Mouse (Mus musculus) MEL (cell line): ENCODE measurements around the gene Ssr2. TPM values are rescaled to one million over a fixed set of nuclear protein-coding genes. Genes with fewer than 3 reads are reported as not detected.
A peak's percentile ranks its signal among the peaks of the same experiment; 100 is the strongest.

Experiments
- DNase-seq: peaks from one replicate; pipeline ENCODE4 v3.0.0; 2011; ENCODE audit warnings: low read depth, low spot score
- H3K27ac ChIP-seq: 2 replicates; pipeline ENCODE4 v1.5.1; 2012; ENCODE audit warnings: low read depth, mild to moderate bottlenecking, control low read depth, low read length, moderate library complexity; ENCODE audit not compliant: control insufficient read depth
- H3K27me3 ChIP-seq, 2 experiments: fragments of 150-350 bp in 1 of 2; sonication (generic) in 1 of 2; 2 replicates each; pipeline ENCODE4 v1.6.1; 2012; ENCODE audit warnings: low read length in 2 of 2, mild to moderate bottlenecking in 2 of 2, improper control_type of control experiment in 1 of 2, moderate library complexity in 1 of 2; ENCODE audit not compliant: insufficient read depth in 2 of 2, control insufficient read depth in 1 of 2
- H3K36me3 ChIP-seq, 2 experiments: 2 replicates each; pipeline ENCODE4 v1.6.1; 2012 to 2014; ENCODE audit warnings: low read length in 2 of 2, improper control_type of control experiment in 1 of 2, inconsistent platforms in 1 of 2, mild to moderate bottlenecking in 1 of 2; ENCODE audit not compliant: insufficient read depth in 2 of 2, control insufficient read depth in 1 of 2
- H3K4me1 ChIP-seq, 2 experiments: fragments of 150-350 bp in 1 of 2; sonication (generic) in 1 of 2; 2 replicates each; pipeline ENCODE4 v1.6.1; 2012; ENCODE audit warnings: low read length in 2 of 2, improper control_type of control experiment in 1 of 2, mild to moderate bottlenecking in 1 of 2; ENCODE audit not compliant: insufficient read depth in 2 of 2, control insufficient read depth in 1 of 2
- H3K4me3 ChIP-seq, 2 experiments: fragments of 150-350 bp in 1 of 2; sonication (generic) in 1 of 2; 2 replicates each; pipeline ENCODE4 v1.5.1; 2012; ENCODE audit warnings: low read depth in 2 of 2, low read length in 2 of 2, mild to moderate bottlenecking in 2 of 2, moderate library complexity in 2 of 2, control low read depth in 1 of 2, improper control_type of control experiment in 1 of 2; ENCODE audit not compliant: control insufficient read depth in 1 of 2, insufficient read depth in 1 of 2
- H3K79me2 ChIP-seq: 2 replicates; pipeline ENCODE4 v1.6.1; 2012; ENCODE audit warnings: mild to moderate bottlenecking, low read length, moderate library complexity; ENCODE audit not compliant: control insufficient read depth, poor library complexity, insufficient read depth
- H3K9ac ChIP-seq: 2 replicates; pipeline ENCODE4 v1.6.1; 2012; ENCODE audit warnings: low read depth, mild to moderate bottlenecking, control low read depth, low read length, moderate library complexity; ENCODE audit not compliant: control insufficient read depth, poor library complexity, severe bottlenecking
- H3K9me3 ChIP-seq: fragments of 150-350 bp; sonication (generic); replicated peaks from 2 replicates; pipeline ENCODE4 v1.6.1; 2012; ENCODE audit warnings: mild to moderate bottlenecking, low read length, improper control_type of control experiment, moderate library complexity; ENCODE audit not compliant: insufficient read depth
- BHLHE40 ChIP-seq: IDR thresholded peaks from 2 replicates; pipeline ENCODE4 v1.6.1; 2012; ENCODE audit warnings: low read depth, mild to moderate bottlenecking, inconsistent platforms, low read length, improper control_type of control experiment, borderline replicate concordance
- CHD1 ChIP-seq: IDR thresholded peaks from 2 replicates; pipeline ENCODE4 v1.6.1; 2012; ENCODE audit warnings: low read depth, mild to moderate bottlenecking, inconsistent platforms, low read length, improper control_type of control experiment
- CHD2 ChIP-seq: IDR thresholded peaks from 2 replicates; pipeline ENCODE4 v1.6.1; 2011; ENCODE audit warnings: low read length, improper control_type of control experiment
- CTCF ChIP-seq, 3 experiments: IDR thresholded peaks in 2 of 3; conservative IDR thresholded peaks in 1 of 3; 2 replicates each; pipeline ENCODE4 v1.5.1; 2011 to 2012; ENCODE audit warnings: low read length in 3 of 3, low read depth in 2 of 3, mild to moderate bottlenecking in 2 of 3, improper control_type of control experiment in 1 of 3, inconsistent platforms in 1 of 3, mixed read lengths in 1 of 3, moderate library complexity in 1 of 3; ENCODE audit not compliant: control insufficient read depth in 1 of 3, insufficient read depth in 1 of 3, poor library complexity in 1 of 3, severe bottlenecking in 1 of 3
- E2F4 ChIP-seq: IDR thresholded peaks from 2 replicates; pipeline ENCODE4 v1.6.1; 2011; ENCODE audit warnings: low read depth, low read length, improper control_type of control experiment, borderline replicate concordance
- ELF1 ChIP-seq: IDR thresholded peaks from 2 replicates; pipeline ENCODE4 v1.6.1; 2014; ENCODE audit warnings: low read depth, mild to moderate bottlenecking, inconsistent platforms, low read length, improper control_type of control experiment, moderate library complexity
- EP300 ChIP-seq, 2 experiments: IDR thresholded peaks; 2 replicates each; pipeline ENCODE4 v1.6.1; 2011; ENCODE audit warnings: improper control_type of control experiment in 2 of 2, low read length in 2 of 2, low read depth in 1 of 2, mild to moderate bottlenecking in 1 of 2
- ETS1 ChIP-seq: IDR thresholded peaks from 2 replicates; pipeline ENCODE4 v1.6.1; 2012; ENCODE audit warnings: low read depth, mild to moderate bottlenecking, inconsistent platforms, low read length, improper control_type of control experiment, moderate library complexity
- GABPA ChIP-seq: IDR thresholded peaks from 2 replicates; pipeline ENCODE4 v1.6.1; 2012; ENCODE audit warnings: low read depth, mild to moderate bottlenecking, inconsistent platforms, low read length, improper control_type of control experiment, moderate library complexity
- GATA1 ChIP-seq: IDR thresholded peaks from 2 replicates; pipeline ENCODE4 v1.6.1; 2011; ENCODE audit warnings: low read depth, low read length, improper control_type of control experiment
- HCFC1 ChIP-seq: IDR thresholded peaks from 2 replicates; pipeline ENCODE4 v1.6.1; 2012; ENCODE audit warnings: low read depth, mild to moderate bottlenecking, inconsistent platforms, low read length, improper control_type of control experiment, moderate library complexity
- JUND ChIP-seq: IDR thresholded peaks from 2 replicates; pipeline ENCODE4 v1.6.1; 2011; ENCODE audit warnings: low read depth, mild to moderate bottlenecking, improper control_type of control experiment, low read length
- KAT2A ChIP-seq: conservative IDR thresholded peaks from 2 replicates; pipeline ENCODE4 v1.6.1; 2012; ENCODE audit warnings: low read depth, low read length, improper control_type of control experiment, inconsistent platforms
- MAFK ChIP-seq: IDR thresholded peaks from 2 replicates; pipeline ENCODE4 v1.6.1; 2011; ENCODE audit warnings: low read depth, mild to moderate bottlenecking, low read length, improper control_type of control experiment, borderline replicate concordance
- MAX ChIP-seq: IDR thresholded peaks from 2 replicates; pipeline ENCODE4 v1.6.1; 2011; ENCODE audit warnings: low read length, improper control_type of control experiment
- MAZ ChIP-seq: IDR thresholded peaks from 2 replicates; pipeline ENCODE4 v1.6.1; 2012; ENCODE audit warnings: low read depth, mild to moderate bottlenecking, inconsistent platforms, low read length, improper control_type of control experiment
- MXI1 ChIP-seq: IDR thresholded peaks from 2 replicates; pipeline ENCODE4 v1.6.1; 2011; ENCODE audit warnings: mild to moderate bottlenecking, low read depth, low read length, improper control_type of control experiment
- MYB ChIP-seq: IDR thresholded peaks from 2 replicates; pipeline ENCODE4 v1.6.1; 2011; ENCODE audit warnings: mild to moderate bottlenecking, low read depth, low read length, improper control_type of control experiment
- MYC ChIP-seq: IDR thresholded peaks from 2 replicates; pipeline ENCODE4 v1.6.1; 2011; ENCODE audit warnings: low read depth, mild to moderate bottlenecking, low read length, improper control_type of control experiment, moderate library complexity
- NELFE ChIP-seq: IDR thresholded peaks from 2 replicates; pipeline ENCODE4 v1.6.1; 2011; ENCODE audit warnings: low read depth, low read length, improper control_type of control experiment
- POLR2A ChIP-seq, 2 experiments: IDR thresholded peaks; 2 replicates each; pipeline ENCODE4 v1.6.1; 2011 to 2012; ENCODE audit warnings: low read length in 2 of 2, mild to moderate bottlenecking in 2 of 2, control low read depth in 1 of 2, improper control_type of control experiment in 1 of 2, low read depth in 1 of 2, moderate library complexity in 1 of 2; ENCODE audit not compliant: control insufficient read depth in 1 of 2, insufficient read depth in 1 of 2, poor library complexity in 1 of 2
- POLR2AphosphoS2 ChIP-seq: IDR thresholded peaks from 2 replicates; pipeline ENCODE4 v1.6.1; 2011; ENCODE audit warnings: low read length, improper control_type of control experiment
- POLR2AphosphoS5 ChIP-seq: IDR thresholded peaks from 2 replicates; pipeline ENCODE4 v1.6.1; 2012; ENCODE audit warnings: low read depth, borderline replicate concordance, mild to moderate bottlenecking, inconsistent platforms, low read length, moderate library complexity, mixed read lengths
- RAD21 ChIP-seq: IDR thresholded peaks from 2 replicates; pipeline ENCODE4 v1.6.1; 2011; ENCODE audit warnings: mild to moderate bottlenecking, low read depth, low read length, improper control_type of control experiment
- RCOR1 ChIP-seq: IDR thresholded peaks from 2 replicates; pipeline ENCODE4 v1.6.1; 2012; ENCODE audit warnings: low read depth, mild to moderate bottlenecking, inconsistent platforms, low read length, improper control_type of control experiment
- SIN3A ChIP-seq: IDR thresholded peaks from 2 replicates; pipeline ENCODE4 v1.6.1; 2012; ENCODE audit warnings: low read length, improper control_type of control experiment, inconsistent platforms
- SMC3 ChIP-seq: IDR thresholded peaks from 2 replicates; pipeline ENCODE4 v1.6.1; 2011; ENCODE audit warnings: low read depth, low read length, improper control_type of control experiment
- TAL1 ChIP-seq: IDR thresholded peaks from 2 replicates; pipeline ENCODE4 v1.6.1; 2012; ENCODE audit warnings: mild to moderate bottlenecking, inconsistent platforms, low read length, moderate library complexity, mixed read lengths
- TBP ChIP-seq: IDR thresholded peaks from 2 replicates; pipeline ENCODE4 v1.8.0; 2011; ENCODE audit warnings: low read depth, low read length, improper control_type of control experiment
- TCF12 ChIP-seq: IDR thresholded peaks from 2 replicates; pipeline ENCODE4 v1.6.1; 2014; ENCODE audit warnings: low read depth, mild to moderate bottlenecking, inconsistent platforms, low read length, improper control_type of control experiment, moderate library complexity
- UBTF ChIP-seq: IDR thresholded peaks from 2 replicates; pipeline ENCODE4 v1.6.1; 2012; ENCODE audit warnings: low read depth, mild to moderate bottlenecking, inconsistent platforms, low read length, improper control_type of control experiment, moderate library complexity, borderline replicate concordance; ENCODE audit not compliant: insufficient read depth
- USF1 ChIP-seq: IDR thresholded peaks from 2 replicates; pipeline ENCODE4 v1.6.1; 2014; ENCODE audit warnings: low read depth, mild to moderate bottlenecking, inconsistent platforms, low read length, improper control_type of control experiment, moderate library complexity
- USF2 ChIP-seq, 2 experiments: IDR thresholded peaks; 2 replicates each; pipeline ENCODE4 v1.6.1; 2011 to 2012; ENCODE audit warnings: improper control_type of control experiment in 2 of 2, low read length in 2 of 2, borderline replicate concordance in 1 of 2, inconsistent platforms in 1 of 2, low read depth in 1 of 2, mild to moderate bottlenecking in 1 of 2; ENCODE audit not compliant: insufficient read depth in 1 of 2
- ZC3H11A ChIP-seq: IDR thresholded peaks from 2 replicates; pipeline ENCODE4 v1.6.1; 2012; ENCODE audit warnings: low read depth, mild to moderate bottlenecking, inconsistent platforms, low read length, improper control_type of control experiment
- ZKSCAN1 ChIP-seq: IDR thresholded peaks from 2 replicates; pipeline ENCODE4 v1.6.1; 2012; ENCODE audit warnings: low read depth, mild to moderate bottlenecking, inconsistent platforms, low read length, improper control_type of control experiment, moderate library complexity
- ZMIZ1 ChIP-seq: IDR thresholded peaks from 2 replicates; pipeline ENCODE4 v1.6.1; 2012; ENCODE audit warnings: low read depth, mild to moderate bottlenecking, inconsistent platforms, low read length, improper control_type of control experiment, moderate library complexity
- ZNF384 ChIP-seq: IDR thresholded peaks from 2 replicates; pipeline ENCODE4 v1.6.1; 2012; ENCODE audit warnings: low read depth, mild to moderate bottlenecking, inconsistent platforms, low read length, improper control_type of control experiment
- polyA plus RNA-seq, 2 experiments: library from polyadenylated mRNA; stranded (reverse) in 1 of 2; unstranded in 1 of 2; fragments of >175 nt in 1 of 2; fragments of >200 nt in 1 of 2; gene quantifications; 2 replicates each; pipeline versions ENCODE4 v1.2.1 to v1.2.4; 2012; ENCODE audit warnings: low replicate concordance in 2 of 2, low read depth in 1 of 2; ENCODE audit not compliant: insufficient read length in 2 of 2, insufficient read depth in 1 of 2, missing spikeins in 1 of 2
- total RNA-seq: library from RNA; depleted of rRNA; stranded (reverse); fragments of 300-350 nt; gene quantifications from 2 replicates; pipeline ENCODE4 v1.2.3, GENCODE M21; 2012

The Ssr2 gene
- total and polyA plus RNA-seq, 3 experiments: 176 to 706 (median 594) TPM

DNA sequence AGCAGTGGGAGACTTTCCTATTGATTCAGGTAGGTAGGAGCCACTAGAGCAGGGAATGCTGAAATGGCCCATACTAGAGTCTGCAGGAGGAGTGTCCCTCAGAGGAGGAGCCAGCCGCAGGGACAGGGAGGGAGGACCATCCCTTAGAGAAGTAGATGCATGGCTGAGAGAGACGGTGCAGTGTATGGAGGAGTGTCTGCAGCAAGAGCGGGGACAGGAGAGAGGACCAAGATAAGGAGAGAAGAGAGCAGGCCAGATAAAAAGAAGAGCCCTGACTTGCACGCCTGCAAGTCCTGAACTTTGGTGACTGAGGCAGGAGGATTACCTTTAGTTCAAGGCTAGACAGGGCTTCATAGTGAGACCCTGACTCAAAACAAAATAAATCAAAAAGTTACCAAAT is 51.4 kb downstream of the Ssr2 start:
- Histone ChIP-seq H3K9ac (peak overlapping the region; percentile 26), H3K27ac (peak overlapping the region; percentile 65), H3K36me3 (peaks cover 32 to 44% of the 10 kb centered on the region in 2 experiments)

DNA sequence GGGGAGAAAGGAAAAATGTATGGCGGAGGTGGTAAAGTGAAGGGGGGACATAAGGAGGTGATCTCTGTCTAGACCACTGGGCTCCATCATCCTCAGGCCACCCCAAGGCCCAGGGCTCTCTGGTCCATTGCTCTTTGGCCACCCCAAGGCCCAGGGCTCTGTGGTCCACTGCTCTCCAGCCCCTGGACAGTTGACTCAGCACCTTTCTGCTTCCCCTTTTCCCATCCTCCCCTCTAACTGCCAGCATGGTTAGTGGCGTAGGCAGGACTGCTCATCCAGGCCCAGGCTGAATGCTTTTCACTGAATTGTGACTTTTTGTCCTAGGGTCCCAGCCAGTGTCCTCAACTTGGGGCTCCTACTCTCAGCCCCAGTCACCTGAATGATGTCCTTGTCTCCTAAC is 51.9 kb downstream of the Ssr2 start:
- H3K27ac ChIP-seq: peak overlapping the region; percentile 65
- peaks cover 79% of the 10 kb centered on the region for H3K79me2 ChIP-seq
- H3K4me3 ChIP-seq: peak overlapping the region in 1 of 2 experiments; percentile 2; a peak in 1 of 4 replicates
- peak overlapping the region; percentile 21; the same call in 1 of the 2 replicates for H3K9ac ChIP-seq
- H3K4me1 ChIP-seq: peaks cover 35 to 47% of the 10 kb centered on the region in 2 experiments
- H3K27me3 ChIP-seq: no peaks in the 10 kb centered on the region
- peaks cover 37 to 44% of the 10 kb centered on the region in 2 experiments for H3K36me3 ChIP-seq
- peak; percentile 76 for DNase-seq
- no peak for TF ChIP-seq TAL1
- TF ChIP-seq MYB: peak; percentile 52; the same call in 1 of the 2 replicates
- TF ChIP-seq EP300 (IDR thresholded peaks at IDR 0.05; ENCODE audit: low read depth in 1 of 2, low read length in 2 of 2): peak; percentile 17 to 60; a peak in 2 of 4 replicates
- peak; percentile 85 for TF ChIP-seq MAFK
- TF ChIP-seq GABPA: peak; percentile 56; the same call in 1 of the 2 replicates
- peak; percentile 73; the same call in 1 of the 2 replicates for TF ChIP-seq JUND
- TF ChIP-seq MAX: no peak
- TF ChIP-seq RAD21: no peak
- TF ChIP-seq MAZ: 0 out of 2 replicates have a peak, but pooled peaks have one; percentile 13
- 0 out of 2 replicates have a peak, but pooled peaks have one; percentile 12 for TF ChIP-seq POLR2AphosphoS2
- TF ChIP-seq SMC3: 0 out of 2 replicates have a peak, but pooled peaks have one; percentile 8
- no peaks in the 10 kb centered on the region for H3K9me3 ChIP-seq

More for the DNA sequence above, 51.4 kb downstream of the Ssr2 start:
- Histone ChIP-seq H3K27me3 (no peaks in the 10 kb centered on the region), H3K79me2 (peaks cover 81% of the 10 kb centered on the region)
- TF ChIP-seq MAX (no peak), USF1 (no peak), USF2 (IDR thresholded peaks at IDR 0.05; ENCODE audit: borderline replicate concordance in 1 of 2, insufficient read depth in 1 of 2, low read depth in 1 of 2, low read length in 2 of 2) (no peak), GATA1 (peak; percentile 91), MAFK (no peak), SIN3A (peak; percentile 70; the same call in 1 of the 2 replicates), POLR2A (IDR thresholded peaks at IDR 0.05; ENCODE audit: control insufficient read depth in 1 of 2, insufficient read depth in 1 of 2, low read depth in 1 of 2, low read length in 2 of 2, poor library complexity in 1 of 2) (peak in 1 of 2 experiments; percentile 68; a peak in 1 of 4 replicates), MYC (peak; percentile 36; the same call in 1 of the 2 replicates), ELF1 (no peak), TBP (peak; percentile 40; the same call in 1 of the 2 replicates), RCOR1 (no peak), POLR2AphosphoS2 (0 out of 2 replicates have a peak, but pooled peaks have one; percentile 17), CHD2 (no peak), ZNF384 (peak; percentile 9; the same call in 1 of the 2 replicates), MYB (no peak; the same call in 1 of the 2 replicates), CHD1 (no peak), JUND (no peak), KAT2A (no peak), TAL1 (peak; percentile 40), GABPA (no peak), BHLHE40 (no peak), HCFC1 (no peak), SMC3 (no peak), NELFE (peak; percentile 32; the same call in 1 of the 2 replicates), RAD21 (no peak), ETS1 (peak; percentile 70), EP300 (IDR thresholded peaks at IDR 0.05; ENCODE audit: low read depth in 1 of 2, low read length in 2 of 2) (peak; percentile 4 to 39; a peak in 2 of 4 replicates), ZMIZ1 (peak; percentile 33; the same call in 1 of the 2 replicates), ZKSCAN1 (no peak), TCF12 (peak; percentile 61; the same call in 1 of the 2 replicates), MXI1 (peak; percentile 80), UBTF (no peak), E2F4 (no peak), POLR2AphosphoS5 (0 out of 2 replicates have a peak, but pooled peaks have one; percentile 49), CTCF (IDR thresholded peaks at IDR 0.05 in 2 of 3, conservative IDR thresholded peaks at IDR 0.05 in 1 of 3; ENCODE audit: control insufficient read depth in 1 of 3, insufficient read depth in 1 of 3, low read depth in 2 of 3, low read length in 3 of 3, poor library complexity in 1 of 3, severe bottlenecking in 1 of 3) (no peak), ZC3H11A (no peak), MAZ (peak; percentile 34; the same call in 1 of the 2 replicates)
- TF ChIP-seq, all 39 proteins: peak for 16
- Histone ChIP-seq H3K4me3 (peak overlapping the region in 1 of 2 experiments; percentile 2; a peak in 1 of 4 replicates), H3K9me3 (no peaks in the 10 kb centered on the region), H3K4me1 (peaks cover 35 to 47% of the 10 kb centered on the region in 2 experiments)
- DNase-seq: peak; percentile 93
